Mouse (Mus musculus): ENCODE data around the gene Chrna4.

Chrna4 gene

DNA sequence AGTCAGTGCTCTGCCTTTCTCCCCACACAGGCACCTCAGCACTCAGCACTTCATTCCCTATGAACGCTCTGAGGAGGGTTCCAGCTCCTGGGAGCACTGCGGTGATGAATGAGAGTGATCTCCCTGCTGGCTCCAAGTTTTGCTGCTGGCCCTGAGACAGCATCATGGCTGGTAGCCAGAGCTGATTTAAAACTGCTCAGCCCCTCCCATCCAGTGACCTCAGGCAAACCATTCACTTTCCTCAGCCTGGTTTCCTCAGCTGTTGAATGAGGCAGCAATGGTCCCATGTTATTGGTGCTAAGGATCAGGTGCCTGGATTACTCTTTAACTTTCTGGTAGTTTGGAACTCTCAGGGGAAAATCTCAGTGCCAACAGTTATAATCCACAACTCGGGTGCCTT is at the start of gene Chrna4:
TSS of gene Chrna4 (minus strand) at position 110 of the 400 bp plus-strand sequence.
- in situ Hi-C loops (cut with MboI, MseI) = no loop called here

DNA sequence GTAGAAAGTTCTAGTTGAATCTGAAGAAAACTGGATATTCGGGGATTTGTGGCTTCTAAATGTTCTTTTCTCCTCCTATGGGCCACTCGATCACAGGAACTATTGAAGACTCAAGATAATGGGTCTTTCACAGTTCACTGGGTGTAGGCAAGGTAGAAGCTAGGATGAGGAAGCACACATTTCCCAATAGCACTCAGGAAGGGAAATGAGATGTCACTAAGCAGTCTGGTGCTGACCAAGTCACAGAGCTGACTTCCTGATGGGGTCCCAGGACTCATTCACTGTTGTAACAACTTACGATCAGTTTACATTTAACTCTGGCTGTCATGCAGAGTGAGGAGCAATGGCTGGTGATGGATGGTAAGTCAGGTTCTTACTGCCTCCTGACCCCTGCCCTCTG is 46.8 kb upstream of the Chrna4 start:
- in situ Hi-C loops (cut with MboI, MseI) = no loop called here

GRCm38 (mm10) chr2:181084997-181085396 is 41.7 kb upstream of the Chrna4 start:
- in situ Hi-C loops (cut with MboI, MseI) = no loop called here

DNA sequence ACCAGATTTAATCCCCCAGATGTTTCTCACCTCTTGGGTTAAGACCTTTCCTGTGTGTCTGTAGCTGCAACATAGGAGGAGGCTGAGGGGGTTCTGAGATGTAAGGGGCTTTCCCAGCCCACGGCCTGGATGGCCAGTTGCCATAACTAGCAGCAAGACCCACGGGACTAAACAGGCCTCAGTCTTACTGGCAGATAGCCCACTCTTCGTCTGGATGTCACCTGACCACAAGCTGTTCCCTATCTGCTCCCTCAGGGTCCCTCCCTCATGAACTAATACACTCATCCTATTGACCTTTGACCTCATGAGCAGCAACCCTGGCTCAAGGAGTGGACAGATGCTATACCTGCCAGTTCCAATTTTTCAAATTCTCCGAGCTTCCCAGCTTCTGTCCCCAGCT is 40.6 kb upstream of the Chrna4 start:
- in situ Hi-C loops (cut with MboI, MseI) = no loop called here

GRCm38 (mm10) chr2:181080886-181081285 is 37.5 kb upstream of the Chrna4 start:
- in situ Hi-C loops (cut with MboI, MseI) = no loop called here

- in situ Hi-C loops (cut with MboI, MseI) = no loop called here
Measured at GRCm38 (mm10) chr2:181079518-181079917, 36.2 kb upstream of the Chrna4 start.

DNA sequence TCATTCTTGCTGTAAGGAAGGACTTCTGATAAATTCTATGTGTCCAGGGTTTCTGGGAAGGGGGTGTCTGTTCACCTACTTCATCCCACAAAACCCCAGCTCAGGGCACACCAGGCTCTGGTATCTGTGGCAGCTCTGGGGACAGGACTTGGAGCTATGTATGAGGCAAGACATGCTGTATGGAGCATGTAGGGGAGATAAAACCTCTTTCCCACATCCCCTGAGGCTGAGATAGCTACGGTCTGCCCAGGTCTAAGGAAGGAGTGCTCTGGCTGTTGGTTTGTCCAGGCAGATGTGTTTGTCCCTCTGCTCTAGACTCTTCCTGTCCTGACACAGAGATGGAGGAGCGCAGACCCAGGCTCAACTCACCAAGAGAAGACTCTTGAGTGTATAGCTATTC is 35.6 kb upstream of the Chrna4 start:
- in situ Hi-C loops (cut with MboI, MseI) = no loop called here

DNA sequence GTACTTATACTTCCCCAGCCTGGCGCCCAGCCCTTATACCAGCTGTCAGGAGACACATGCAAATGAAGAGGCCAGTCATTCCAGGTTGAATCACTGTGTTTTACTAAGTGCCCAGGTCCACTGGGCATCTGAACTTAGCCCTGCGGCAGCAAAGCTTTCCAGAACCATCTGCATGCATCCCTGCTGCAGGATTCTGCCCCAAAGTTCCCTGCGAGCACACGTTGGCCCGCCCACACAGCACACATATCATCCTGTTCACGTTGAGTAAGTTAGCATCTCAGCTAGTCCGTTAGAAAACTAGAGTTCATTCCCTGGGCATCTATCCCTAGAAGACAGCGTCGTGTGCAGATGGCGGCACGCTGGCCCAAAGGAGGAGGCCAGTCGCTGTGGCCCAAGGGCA is 32.2 kb upstream of the Chrna4 start:
- in situ Hi-C loops (cut with MboI, MseI) = no loop called here

- in situ Hi-C loops (cut with MboI, MseI) = no loop called here
Measured at GRCm38 (mm10) chr2:181072403-181072714, 29.0 kb upstream of the Chrna4 start.

- in situ Hi-C loops (cut with MboI, MseI) = no loop called here
Measured at GRCm38 (mm10) chr2:181071706-181072402, 28.5 kb upstream of the Chrna4 start.

- in situ Hi-C loops (cut with MboI, MseI) = no loop called here
Measured at GRCm38 (mm10) chr2:181070136-181070535, 26.8 kb upstream of the Chrna4 start.

GRCm38 (mm10) chr2:181068499-181068898 is 25.2 kb upstream of the Chrna4 start:
- in situ Hi-C loops (cut with MboI, MseI) = no loop called here

DNA sequence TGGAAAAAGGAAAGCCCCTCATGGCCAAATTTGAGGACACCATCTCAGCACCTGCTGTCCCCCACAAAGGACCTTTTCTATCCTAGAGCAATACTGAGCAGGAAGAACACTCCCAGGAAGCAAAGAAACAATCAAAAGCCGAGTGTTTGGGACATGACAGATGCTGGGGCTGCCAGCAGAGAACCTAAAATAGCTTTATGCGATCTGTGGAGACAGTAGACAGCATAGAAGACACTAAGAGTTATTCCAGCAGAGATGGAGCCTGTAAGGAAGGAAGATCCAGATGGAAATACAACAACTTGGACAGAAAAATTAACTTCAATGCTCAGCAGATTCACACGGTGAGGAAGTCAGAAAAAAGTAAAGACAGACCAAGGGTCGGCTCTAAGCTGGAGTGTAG is 22.5 kb upstream of the Chrna4 start:
- in situ Hi-C loops (cut with MboI, MseI) = no loop called here

- in situ Hi-C loops (cut with MboI, MseI) = no loop called here
Measured at GRCm38 (mm10) chr2:181060127-181060526, 16.8 kb upstream of the Chrna4 start.

DNA sequence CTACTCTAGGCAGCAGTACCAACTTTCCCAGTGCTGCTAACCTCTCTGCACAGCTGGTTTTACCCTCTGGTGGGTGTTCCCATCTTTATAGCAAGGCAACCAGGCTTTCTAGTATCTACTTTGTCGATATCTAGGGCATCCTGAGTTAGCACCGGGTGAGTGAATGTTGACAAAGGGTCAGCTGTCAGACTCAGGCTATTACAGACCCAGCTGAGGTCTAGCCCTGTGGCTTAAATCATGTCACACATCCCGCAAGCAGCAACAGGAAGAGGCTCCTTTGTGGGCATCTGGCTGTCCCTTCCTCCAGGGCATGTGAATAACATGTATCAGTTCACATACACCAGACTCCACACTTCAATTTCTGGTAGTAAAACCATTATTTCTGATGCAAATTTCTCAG is 14.8 kb upstream of the Chrna4 start:
- in situ Hi-C loops (cut with MboI, MseI) = loop anchor here (5.0 kb wide), 2 partner anchors 56 to 126 kb away; no protein-coding TSS in a partner anchor

DNA sequence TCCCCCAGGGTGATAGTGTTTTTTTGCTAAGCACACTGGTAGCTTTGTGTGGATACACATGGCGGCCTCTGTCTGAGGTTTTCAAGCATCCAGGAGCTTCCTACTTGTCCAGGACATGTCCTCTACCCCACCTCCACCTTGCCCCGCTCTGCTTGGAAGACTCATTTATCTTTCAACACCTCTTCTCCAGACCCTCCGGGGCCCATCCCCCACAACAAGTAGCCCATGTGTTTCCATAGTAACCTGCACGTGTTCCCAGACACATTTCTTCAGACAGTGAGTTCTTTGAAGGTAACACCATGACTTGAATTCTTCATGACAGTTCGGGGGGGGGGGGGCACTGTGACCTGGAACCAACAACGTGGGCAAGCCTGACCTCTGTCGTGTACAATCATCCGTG is 14.0 kb upstream of the Chrna4 start:
- in situ Hi-C loops (cut with MboI, MseI) = loop anchor here (5.0 kb wide), 2 partner anchors 55 to 125 kb away; no protein-coding TSS in a partner anchor

DNA sequence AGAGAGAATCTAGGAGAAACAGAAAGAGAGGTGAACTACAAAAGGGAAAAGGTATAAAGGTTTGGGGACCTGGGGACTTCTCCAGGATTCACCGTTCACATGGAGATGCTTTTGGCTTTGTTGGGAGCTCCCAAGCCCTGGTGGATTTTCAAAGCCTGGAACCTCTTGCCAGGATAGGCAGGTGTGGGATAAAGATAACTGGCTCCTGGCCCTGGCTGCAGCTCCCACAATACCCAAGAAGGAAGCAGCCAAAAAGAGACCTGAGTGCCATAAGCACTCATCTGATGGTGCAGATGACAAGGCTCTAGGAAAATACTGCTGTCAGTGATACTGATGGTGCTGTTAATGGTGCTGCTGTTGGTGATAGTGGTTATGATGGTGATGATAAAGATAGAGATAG is 8.8 kb upstream of the Chrna4 start:
- in situ Hi-C loops (cut with MboI, MseI) = no loop called here

- in situ Hi-C loops (cut with MboI, MseI) = no loop called here
Measured at GRCm38 (mm10) chr2:181048986-181049385, 5.6 kb upstream of the Chrna4 start.

DNA sequence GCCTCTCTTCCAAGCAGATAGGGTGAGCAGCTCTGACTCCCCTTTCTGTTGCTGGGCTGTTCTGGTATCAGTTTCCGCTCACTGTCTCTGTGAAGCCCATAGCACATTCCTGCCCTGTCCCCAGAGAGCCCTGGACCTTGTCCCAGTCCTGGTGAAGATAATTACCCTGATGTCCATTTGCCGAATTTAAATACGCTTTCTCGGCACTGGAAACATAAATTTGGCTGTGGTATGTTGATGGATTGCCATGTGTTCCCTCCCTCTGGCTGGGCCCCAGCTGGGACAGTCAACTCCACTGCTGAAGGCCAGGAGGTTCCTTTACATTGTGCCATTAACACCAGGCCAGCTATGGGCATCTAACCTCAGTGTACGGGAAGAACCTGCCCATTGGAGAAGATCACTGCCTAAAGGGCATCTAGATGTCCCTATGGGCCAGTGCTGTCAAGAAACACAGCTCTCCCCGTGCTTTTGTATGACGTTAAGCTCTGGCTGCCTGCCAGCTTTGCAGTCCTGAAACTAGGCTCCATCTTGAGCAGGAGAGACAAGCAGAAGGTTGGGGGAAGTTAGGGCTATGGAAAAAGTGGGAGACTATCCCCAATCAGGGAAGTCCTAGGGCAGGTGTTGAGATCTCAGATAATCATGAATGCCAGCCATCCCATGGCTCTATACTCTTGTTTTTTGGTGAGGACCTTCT is 5.1 kb upstream of the Chrna4 start:
- in situ Hi-C loops (cut with MboI, MseI) = no loop called here

DNA sequence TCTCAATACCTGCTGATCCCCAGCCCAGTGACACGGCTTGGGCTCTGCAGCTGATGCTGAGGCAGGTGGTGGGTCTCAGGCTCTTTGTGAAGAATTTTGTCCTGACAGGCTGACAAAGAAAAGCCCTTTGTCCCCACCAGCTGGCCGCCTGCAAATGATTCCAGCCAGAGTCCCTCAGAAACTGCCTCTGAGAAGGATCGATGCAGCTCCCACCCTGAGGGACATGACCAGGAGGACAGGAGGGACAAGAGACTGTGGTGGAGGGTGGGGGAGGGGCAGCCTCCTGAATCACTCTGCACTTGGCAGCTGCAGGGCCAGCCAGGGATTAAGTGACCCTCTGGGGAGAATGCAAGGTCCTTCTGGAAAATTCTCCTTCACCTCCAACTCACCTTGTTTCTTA is 655 bp upstream of the Chrna4 start:
- in situ Hi-C loops (cut with MboI, MseI) = no loop called here

DNA sequence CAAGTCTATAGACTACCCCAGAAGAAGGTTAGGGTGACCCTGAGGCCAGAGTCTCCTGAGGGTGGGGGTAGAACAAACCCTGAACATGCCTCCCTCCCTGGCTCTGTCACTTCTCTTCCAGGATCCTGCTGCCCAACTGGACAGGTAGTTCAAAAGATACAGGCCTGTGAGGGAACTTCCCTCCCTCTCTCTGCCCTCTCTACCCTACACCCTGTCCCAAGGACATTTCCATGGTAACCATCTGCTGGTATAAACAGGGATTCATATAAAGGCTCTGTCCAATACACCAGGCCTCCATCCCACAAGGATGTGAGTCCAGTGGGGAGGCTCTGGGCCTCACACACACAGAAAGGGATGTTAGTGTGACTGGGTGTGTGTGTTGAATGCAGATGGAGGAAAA is 970 bp downstream of the Chrna4 start:
- in situ Hi-C loops (cut with MboI, MseI) = no loop called here

DNA sequence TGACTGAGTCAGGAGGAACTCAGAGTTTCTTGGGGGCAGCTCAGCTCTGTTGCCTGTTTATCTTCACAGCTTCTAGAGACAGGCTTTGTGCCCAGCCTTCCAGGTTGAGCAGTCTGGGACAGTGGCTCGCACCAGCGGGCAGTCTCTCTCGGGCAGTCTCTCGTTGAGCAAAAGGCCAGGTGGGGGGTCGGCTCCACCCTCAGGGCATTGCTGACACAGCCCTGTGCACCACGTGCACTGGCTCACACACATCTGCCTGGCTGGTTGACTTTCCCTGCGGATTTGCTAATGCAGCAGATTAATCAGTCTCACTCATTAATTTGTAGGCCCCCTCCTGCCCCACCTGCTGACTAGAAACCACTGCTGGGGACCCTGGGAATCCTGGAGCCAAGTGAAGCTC is 1.4 kb downstream of the Chrna4 start:
- in situ Hi-C loops (cut with MboI, MseI) = no loop called here

GRCm38 (mm10) chr2:181039356-181039680 is 4.0 kb downstream of the Chrna4 start:
- in situ Hi-C loops (cut with MboI, MseI) = no loop called here

Data from T-helper 2 cell (primary cell).